ENCODE assay signal across 8 mouse cellular contexts in genomic region chr3:117360528-117360927, GRCm38 (mm10). TPM values are rescaled to one million over a fixed set of nuclear protein-coding genes. Genes with fewer than 3 reads are reported as not detected.
DNase-seq lines count a peak whose midpoint lies in the region; ATAC-seq and TF ChIP-seq lines count a peak whose summit lies in the region.

Gene Plppr4, minus strand, starts transcription at chr3:117360876.

- no peaks in the 10 kb centered on the region for H3K36me3 ChIP-seq in liver, adult 2 months (ENCODE audit: control insufficient read depth, insufficient read depth, low read length)
- no peaks in the 10 kb centered on the region for H3K36me3 ChIP-seq in forebrain, embryonic 10.5 days (replicated peaks)
- no peaks in the 10 kb centered on the region for H3K36me3 ChIP-seq in limb, embryonic 12.5 days
- H3K36me3 ChIP-seq in stomach, embryonic 15.5 days: no peaks in the 10 kb centered on the region

- no peak for DNase-seq in liver, adult 2 months (ENCODE audit: extremely low read depth, low read depth, low spot score)
- no peak for DNase-seq in liver
- DNase-seq in forebrain, embryonic 10.5 days (ENCODE audit: extremely low spot score, low spot score): no peak
- peak; percentile 36 for DNase-seq in kidney, adult 11 months
- no peak for DNase-seq in gastrocnemius, postnatal 25 days

- H3K9ac ChIP-seq in liver, adult 2 months (ENCODE audit: low read depth, low read length): no peak within 1 kb of the TSS
- peak within 1 kb of the TSS; percentile 58 for H3K9ac ChIP-seq in limb, embryonic 12.5 days (replicated peaks)
- no peak within 1 kb of the TSS for H3K9ac ChIP-seq in stomach, embryonic 15.5 days

- no peak for TF ChIP-seq CTCF in liver, adult 2 months (IDR thresholded peaks at IDR 0.05; ENCODE audit: low read depth, low read length)

- ATAC-seq in limb, embryonic 12.5 days (ENCODE audit: insufficient number of reproducible peaks, insufficient read depth, low FRiP score, low TSS enrichment, low read depth): 0 out of 2 replicates have a peak, but pooled peaks have one; percentile 15
- no peak for ATAC-seq in stomach, embryonic 15.5 days (ENCODE audit: insufficient read depth, low FRiP score, low read depth)
- no peak for ATAC-seq in megakaryocyte-erythroid progenitor cell, adult 5-6 weeks (replicated peaks; ENCODE audit: low FRiP score, low TSS enrichment, poor library complexity, severe bottlenecking)

- no peaks in the 10 kb centered on the region for H3K79me2 ChIP-seq in liver, adult 2 months (ENCODE audit: control insufficient read depth, insufficient read depth, low read length)

- WGBS in liver, adult 2 months: 69% methylated on average over 5 of the region's 5 CpGs
- 42% methylated on average over 5 of the region's 5 CpGs for WGBS in forebrain, embryonic 10.5 days
- 46% methylated on average over 5 of the region's 5 CpGs for WGBS in limb, embryonic 12.5 days
- 43% methylated on average over 5 of the region's 5 CpGs for WGBS in stomach, embryonic 15.5 days

- peak within 1 kb of the TSS; percentile 87 for H3K4me2 ChIP-seq in limb, embryonic 12.5 days
- peak within 1 kb of the TSS; percentile 89 for H3K4me2 ChIP-seq in stomach, embryonic 15.5 days

- H3K9me3 ChIP-seq in forebrain, embryonic 10.5 days: no peaks in the 10 kb centered on the region
- H3K9me3 ChIP-seq in limb, embryonic 12.5 days: no peaks in the 10 kb centered on the region
- no peaks in the 10 kb centered on the region for H3K9me3 ChIP-seq in stomach, embryonic 15.5 days

- H3K27ac ChIP-seq in liver, adult 2 months (replicated peaks; ENCODE audit: insufficient read depth, low read depth, low read length): no peak within 1 kb of the TSS
- H3K27ac ChIP-seq in forebrain, embryonic 10.5 days: peak within 1 kb of the TSS; percentile 80
- H3K27ac ChIP-seq in limb, embryonic 12.5 days: no peak within 1 kb of the TSS
- no peak within 1 kb of the TSS for H3K27ac ChIP-seq in stomach, embryonic 15.5 days

- TF ChIP-seq POLR2A in liver, adult 2 months (IDR thresholded peaks at IDR 0.05; ENCODE audit: extremely low read depth, insufficient read depth, low read length): no peak

- H3K4me1 ChIP-seq in liver, adult 2 months (ENCODE audit: control insufficient read depth, insufficient read depth, low read length): no peaks in the 10 kb centered on the region; the same call in 1 of the 2 replicates
- peaks cover 13% of the 10 kb centered on the region for H3K4me1 ChIP-seq in forebrain, embryonic 10.5 days
- peaks cover 9% of the 10 kb centered on the region for H3K4me1 ChIP-seq in limb, embryonic 12.5 days (replicated peaks)
- 0 out of 2 replicates have a peak, but pooled peaks cover 2% of the 10 kb centered on the region for H3K4me1 ChIP-seq in stomach, embryonic 15.5 days

- peaks cover 3% of the 10 kb centered on the region; the same call in 1 of the 2 replicates for H3K27me3 ChIP-seq in liver, adult 2 months (ENCODE audit: control insufficient read depth, insufficient read depth, low read length)
- peaks cover 26% of the 10 kb centered on the region for H3K27me3 ChIP-seq in forebrain, embryonic 10.5 days (ENCODE audit: poor library complexity, severe bottlenecking)
- peaks cover 27% of the 10 kb centered on the region for H3K27me3 ChIP-seq in limb, embryonic 12.5 days
- peaks cover 3% of the 10 kb centered on the region; the same call in 1 of the 2 replicates for H3K27me3 ChIP-seq in stomach, embryonic 15.5 days (replicated peaks)

- H3K4me3 ChIP-seq in liver, adult 2 months (ENCODE audit: insufficient read depth, low read depth, low read length): peak within 1 kb of the TSS; percentile 12; the same call in 1 of the 2 replicates
- peak within 1 kb of the TSS; percentile 63 for H3K4me3 ChIP-seq in forebrain, embryonic 10.5 days
- peak within 1 kb of the TSS; percentile 49 for H3K4me3 ChIP-seq in limb, embryonic 12.5 days (replicated peaks)
- H3K4me3 ChIP-seq in stomach, embryonic 15.5 days (replicated peaks): peak within 1 kb of the TSS; percentile 48

RNA-seq across cellular contexts. Expression of gene Plppr4, which starts in this region (rescaled TPM):
- under 0.01 TPM in 1 of 2 replicates, not detected in the other for total RNA-seq in liver, adult 2 months (2014; rRNA removed)
- not detected in 2 replicates for polyA plus RNA-seq in liver, adult 2 months (2012; rRNA removed)
- polyA plus RNA-seq in forebrain, embryonic 10.5 days (2016; fragmentation: Nextera tagmentation; extraction: Ambion mirVana): 0.05 and 0.41 TPM in 2 replicates
- 0.10 and 0.38 TPM in 2 replicates for polyA plus RNA-seq in limb, embryonic 12.5 days (2016; fragmentation: Nextera tagmentation; extraction: Ambion mirVana)
- polyA plus RNA-seq in stomach, embryonic 15.5 days (2015; fragmentation: Nextera tagmentation; extraction: Ambion mirVana): 0.57 and 0.76 TPM in 2 replicates
- total RNA-seq in megakaryocyte-erythroid progenitor cell, adult 5-6 weeks (2014; fragmentation: Nextera tagmentation): not detected in 2 replicates
- not detected in 2 replicates for total RNA-seq in megakaryocyte-erythroid progenitor cell, adult 5-6 weeks (2017)
- total RNA-seq in gastrocnemius, postnatal 25 days (2021): under 1 TPM; 0.19 to 0.23 TPM

Comparison
In these comparisons a context has a peak if more than half of its experiments do, and no peak if none do; other contexts are left out.
1. Peak in ATAC-seq, H3K4me3 ChIP-seq, H3K9ac ChIP-seq and H3K4me2 ChIP-seq in limb, embryonic 12.5 days; RNA of the gene not detected or under 1 TPM.
2. H3K4me3 ChIP-seq: peak in every context shown above with its lines; median percentile 63 in forebrain, embryonic 10.5 days; 49 in limb, embryonic 12.5 days; 48 in stomach, embryonic 15.5 days; 12 in liver, adult 2 months.